Mouse (Mus musculus): ENCODE results near the gene Tmpo. TPM values are rescaled to one million over a fixed set of nuclear protein-coding genes. Genes with fewer than 3 reads are reported as not detected.
A peak's percentile ranks its signal among the peaks of the same experiment; 100 is the strongest.

The Tmpo gene
- polyA plus RNA-seq, 1 experiment from 2014 or later: 139 TPM

DNA sequence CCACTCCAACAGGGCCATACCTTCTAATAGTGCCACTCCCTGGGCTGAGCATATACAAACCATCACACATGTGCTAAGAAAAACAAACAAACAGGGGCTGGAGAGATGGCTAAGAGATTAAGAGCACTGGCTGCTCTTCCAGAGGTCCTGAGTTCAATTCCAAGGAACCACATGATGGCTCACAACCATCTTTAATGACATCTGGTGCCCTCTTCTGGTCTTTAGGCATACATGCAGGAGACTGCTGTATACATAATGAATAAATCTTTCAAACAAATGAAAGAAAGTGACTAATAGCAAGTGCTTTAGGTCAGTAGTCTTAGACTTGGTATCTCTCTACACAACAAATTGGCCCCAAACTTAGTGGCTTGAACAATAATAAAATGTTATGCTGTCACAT, 26.2 kb upstream of the Tmpo start:
- Histone ChIP-seq H3K36me3 (ENCODE audit: control insufficient read depth, insufficient read depth) (no peaks in the 10 kb centered on the region), H3K9ac (replicated peaks; ENCODE audit: low read depth, low read length) (no peak overlapping the region), H3K4me2 (ENCODE audit: low read length) (no peak overlapping the region), H3K27me3 (replicated peaks; ENCODE audit: control insufficient read depth, insufficient read depth, low read length) (no peaks in the 10 kb centered on the region), H3K4me3 (replicated peaks; ENCODE audit: low read length) (no peak overlapping the region), H3K9me3 (ENCODE audit: control insufficient read depth, low read length) (no peaks in the 10 kb centered on the region), H3K27ac (ENCODE audit: low read length) (no peak overlapping the region), H3K4me1 (replicated peaks; ENCODE audit: control insufficient read depth, insufficient read depth, low read length) (no peaks in the 10 kb centered on the region; the same call in 1 of the 2 replicates)
- ATAC-seq: no peak

DNA sequence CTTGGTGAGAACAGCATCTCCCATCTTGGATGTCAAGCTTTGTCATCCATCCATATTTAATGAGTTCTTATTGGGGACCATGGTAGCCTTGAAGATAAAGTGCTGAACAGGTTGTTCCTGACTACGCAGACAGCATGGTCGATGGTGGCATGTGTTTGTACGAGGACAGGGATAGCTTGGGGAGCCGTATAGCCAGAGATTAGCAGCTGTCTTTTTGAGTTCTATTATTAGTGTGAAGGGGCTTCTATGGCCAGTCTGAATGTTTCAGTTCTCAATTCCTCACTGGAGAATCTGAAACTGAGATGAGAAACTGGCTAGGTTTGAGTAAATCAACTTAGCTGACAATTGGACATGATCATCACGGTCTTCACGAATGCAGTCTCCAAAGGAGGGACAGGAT, 24.5 kb upstream of the Tmpo start:
- no peaks in the 10 kb centered on the region for H3K27me3 ChIP-seq (replicated peaks; ENCODE audit: control insufficient read depth, insufficient read depth, low read length)
- H3K27ac ChIP-seq (ENCODE audit: low read length): no peak overlapping the region
- H3K36me3 ChIP-seq (ENCODE audit: control insufficient read depth, insufficient read depth): no peaks in the 10 kb centered on the region
- H3K4me2 ChIP-seq (ENCODE audit: low read length): no peak overlapping the region
- H3K9ac ChIP-seq (replicated peaks; ENCODE audit: low read depth, low read length): no peak overlapping the region
- no peaks in the 10 kb centered on the region for H3K9me3 ChIP-seq (ENCODE audit: control insufficient read depth, low read length)
- 93% methylated on average over 6 of the region's 6 CpGs for WGBS
- H3K4me3 ChIP-seq (replicated peaks; ENCODE audit: low read length): no peak overlapping the region
- no peak for ATAC-seq
- no peaks in the 10 kb centered on the region; the same call in 1 of the 2 replicates for H3K4me1 ChIP-seq (replicated peaks; ENCODE audit: control insufficient read depth, insufficient read depth, low read length)

DNA sequence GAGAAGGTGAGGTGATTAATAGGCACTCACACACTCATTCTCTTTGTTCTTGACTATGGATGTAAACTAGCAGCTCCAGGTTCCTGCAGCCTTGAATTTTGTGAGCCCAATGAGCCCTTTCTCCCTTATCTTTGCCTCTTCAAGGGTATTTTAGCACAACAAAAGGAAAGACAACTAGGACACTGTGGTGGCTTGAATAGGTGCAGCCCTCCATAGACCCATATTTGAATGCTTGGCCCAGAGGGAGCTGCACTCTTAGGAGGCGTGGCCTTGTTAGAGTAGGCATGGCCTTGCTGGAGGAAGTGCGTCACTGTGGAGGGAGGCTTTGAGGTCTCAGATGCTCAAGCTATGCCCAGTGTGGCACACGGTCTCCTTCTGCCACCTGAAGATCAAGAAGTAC, 19.5 kb upstream of the Tmpo start:
- no peak for ATAC-seq
- no peak overlapping the region for H3K4me3 ChIP-seq (replicated peaks; ENCODE audit: low read length)
- no peaks in the 10 kb centered on the region for H3K9me3 ChIP-seq (ENCODE audit: control insufficient read depth, low read length)
- no peaks in the 10 kb centered on the region for H3K4me1 ChIP-seq (replicated peaks; ENCODE audit: control insufficient read depth, insufficient read depth, low read length)
- H3K27ac ChIP-seq (ENCODE audit: low read length): no peak overlapping the region
- no peak overlapping the region for H3K4me2 ChIP-seq (ENCODE audit: low read length)
- H3K27me3 ChIP-seq (replicated peaks; ENCODE audit: control insufficient read depth, insufficient read depth, low read length): no peaks in the 10 kb centered on the region
- no peak overlapping the region for H3K9ac ChIP-seq (replicated peaks; ENCODE audit: low read depth, low read length)
- H3K36me3 ChIP-seq (ENCODE audit: control insufficient read depth, insufficient read depth): no peaks in the 10 kb centered on the region
- 95% methylated on average over 3 of the region's 3 CpGs for WGBS

DNA sequence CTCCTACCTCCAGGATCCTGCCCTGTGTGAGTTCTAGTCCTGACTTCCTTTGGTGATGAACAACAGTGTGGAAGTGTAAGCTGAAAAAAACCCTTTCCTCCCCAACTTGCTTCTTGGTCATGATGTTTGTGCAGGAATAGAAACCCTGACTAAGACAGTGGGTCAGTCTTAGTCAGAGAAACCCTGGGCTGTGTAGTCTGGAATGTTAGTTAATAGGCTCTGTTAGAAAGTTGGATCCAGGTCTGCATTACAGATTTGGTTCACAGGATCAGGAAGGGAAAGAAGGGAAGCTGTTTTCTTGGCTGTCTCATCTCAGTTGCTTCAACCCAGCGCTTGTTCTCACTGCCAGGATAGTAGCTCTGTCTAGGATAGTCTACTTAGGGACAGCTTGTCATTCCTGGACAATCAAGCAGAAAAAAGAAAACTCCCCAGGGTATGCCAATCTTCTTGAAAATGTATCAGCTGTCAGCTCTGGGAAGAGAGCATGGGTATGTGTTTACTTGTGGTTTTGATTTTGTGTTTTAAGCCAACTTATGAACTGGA, 18.2 kb upstream of the Tmpo start:
- no peak for ATAC-seq

DNA sequence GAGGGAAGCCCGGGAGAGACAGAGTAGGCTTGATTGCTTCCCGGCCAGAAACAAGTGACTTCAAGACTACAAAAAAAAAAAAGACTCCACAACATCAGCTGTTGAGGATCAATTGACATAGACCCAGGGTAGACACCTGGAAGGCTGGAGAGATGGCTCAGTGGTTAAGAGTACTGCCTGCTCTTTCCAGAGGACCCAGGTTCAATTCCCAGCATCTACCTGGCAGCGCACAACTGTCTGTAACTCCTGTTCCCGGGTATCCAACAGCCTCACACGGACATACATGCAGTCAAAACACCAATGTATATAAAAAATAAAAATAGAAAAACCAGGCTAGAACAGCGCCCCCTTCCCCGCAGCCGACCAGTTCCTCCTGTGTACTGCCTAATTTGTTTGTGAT, 16.6 kb upstream of the Tmpo start:
- H3K27me3 ChIP-seq (replicated peaks; ENCODE audit: control insufficient read depth, insufficient read depth, low read length): no peaks in the 10 kb centered on the region

More for the DNA sequence above, 18.2 kb upstream of the Tmpo start:
- no peak overlapping the region for H3K27ac ChIP-seq (ENCODE audit: low read length)
- no peaks in the 10 kb centered on the region for H3K27me3 ChIP-seq (replicated peaks; ENCODE audit: control insufficient read depth, insufficient read depth, low read length)
- no peaks in the 10 kb centered on the region for H3K4me1 ChIP-seq (replicated peaks; ENCODE audit: control insufficient read depth, insufficient read depth, low read length)
- 76% methylated on average over 1 of the region's 1 CpGs for WGBS
- no peak overlapping the region for H3K9ac ChIP-seq (replicated peaks; ENCODE audit: low read depth, low read length)
- no peak overlapping the region for H3K4me2 ChIP-seq (ENCODE audit: low read length)
- no peak overlapping the region for H3K4me3 ChIP-seq (replicated peaks; ENCODE audit: low read length)
- H3K36me3 ChIP-seq (ENCODE audit: control insufficient read depth, insufficient read depth): no peaks in the 10 kb centered on the region
- H3K9me3 ChIP-seq (ENCODE audit: control insufficient read depth, low read length): no peaks in the 10 kb centered on the region

DNA sequence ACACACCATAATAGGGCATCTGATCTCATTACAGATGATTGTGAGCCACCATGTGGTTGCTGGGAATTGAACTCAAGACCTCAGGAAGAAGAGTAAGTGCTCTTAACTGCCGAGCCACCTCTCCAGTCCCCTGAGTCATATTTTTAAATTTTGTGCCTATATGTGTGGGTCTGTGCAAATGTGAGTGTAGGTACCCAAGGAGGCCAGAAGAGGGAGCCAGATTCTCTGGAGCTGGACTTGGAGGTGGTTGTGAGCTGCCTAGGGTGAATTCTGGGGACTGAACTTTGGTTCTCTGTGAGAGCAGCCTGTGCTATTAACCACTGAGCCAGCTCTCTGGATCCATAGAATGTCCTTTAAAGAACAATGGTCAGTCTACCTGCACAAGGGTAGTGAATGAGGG, 15.7 kb upstream of the Tmpo start:
- Histone ChIP-seq H3K36me3 (ENCODE audit: control insufficient read depth, insufficient read depth) (no peaks in the 10 kb centered on the region), H3K9ac (replicated peaks; ENCODE audit: low read depth, low read length) (no peak overlapping the region), H3K27me3 (replicated peaks; ENCODE audit: control insufficient read depth, insufficient read depth, low read length) (no peaks in the 10 kb centered on the region), H3K4me3 (replicated peaks; ENCODE audit: low read length) (no peak overlapping the region), H3K9me3 (ENCODE audit: control insufficient read depth, low read length) (no peaks in the 10 kb centered on the region), H3K4me2 (ENCODE audit: low read length) (no peak overlapping the region), H3K4me1 (replicated peaks; ENCODE audit: control insufficient read depth, insufficient read depth, low read length) (no peaks in the 10 kb centered on the region), H3K27ac (ENCODE audit: low read length) (no peak overlapping the region)
- no peak for ATAC-seq
- WGBS: 89% methylated on average over 1 of the region's 1 CpGs

More for the DNA sequence above, 16.6 kb upstream of the Tmpo start:
- Histone ChIP-seq H3K36me3 (ENCODE audit: control insufficient read depth, insufficient read depth) (no peaks in the 10 kb centered on the region), H3K9me3 (ENCODE audit: control insufficient read depth, low read length) (no peaks in the 10 kb centered on the region), H3K4me1 (replicated peaks; ENCODE audit: control insufficient read depth, insufficient read depth, low read length) (no peaks in the 10 kb centered on the region), H3K27ac (ENCODE audit: low read length) (no peak overlapping the region), H3K9ac (replicated peaks; ENCODE audit: low read depth, low read length) (no peak overlapping the region), H3K4me3 (replicated peaks; ENCODE audit: low read length) (no peak overlapping the region), H3K4me2 (ENCODE audit: low read length) (no peak overlapping the region)
- WGBS: 93% methylated on average over 8 of the region's 8 CpGs
- no peak for ATAC-seq

DNA sequence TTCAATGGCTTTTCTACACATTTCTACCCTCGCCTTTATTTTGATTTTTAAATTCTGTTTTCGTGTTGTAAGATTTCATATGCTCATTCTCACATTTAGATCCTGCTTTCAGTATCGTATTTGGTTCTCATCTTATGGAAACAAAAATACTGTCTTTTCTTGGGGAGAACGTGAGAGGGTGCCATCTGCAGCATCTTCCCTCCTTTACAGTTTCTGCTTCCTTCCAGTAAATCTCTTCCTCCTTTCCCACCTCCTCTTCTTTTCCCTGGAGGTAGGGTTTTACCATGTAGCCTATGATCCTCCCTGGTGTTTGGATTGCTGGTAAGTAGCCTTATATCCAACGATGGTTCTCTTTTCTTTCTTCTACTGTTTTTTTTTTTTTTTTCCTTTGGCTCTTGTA, 14.6 kb upstream of the Tmpo start:
- Histone ChIP-seq H3K27ac (ENCODE audit: low read length) (no peak overlapping the region), H3K4me1 (replicated peaks; ENCODE audit: control insufficient read depth, insufficient read depth, low read length) (no peaks in the 10 kb centered on the region), H3K27me3 (replicated peaks; ENCODE audit: control insufficient read depth, insufficient read depth, low read length) (no peaks in the 10 kb centered on the region), H3K4me3 (replicated peaks; ENCODE audit: low read length) (no peak overlapping the region), H3K36me3 (ENCODE audit: control insufficient read depth, insufficient read depth) (no peaks in the 10 kb centered on the region), H3K9me3 (ENCODE audit: control insufficient read depth, low read length) (no peaks in the 10 kb centered on the region), H3K9ac (replicated peaks; ENCODE audit: low read depth, low read length) (no peak overlapping the region), H3K4me2 (ENCODE audit: low read length) (no peak overlapping the region)
- WGBS: 72% methylated on average over 5 of the region's 5 CpGs
- ATAC-seq: no peak

DNA sequence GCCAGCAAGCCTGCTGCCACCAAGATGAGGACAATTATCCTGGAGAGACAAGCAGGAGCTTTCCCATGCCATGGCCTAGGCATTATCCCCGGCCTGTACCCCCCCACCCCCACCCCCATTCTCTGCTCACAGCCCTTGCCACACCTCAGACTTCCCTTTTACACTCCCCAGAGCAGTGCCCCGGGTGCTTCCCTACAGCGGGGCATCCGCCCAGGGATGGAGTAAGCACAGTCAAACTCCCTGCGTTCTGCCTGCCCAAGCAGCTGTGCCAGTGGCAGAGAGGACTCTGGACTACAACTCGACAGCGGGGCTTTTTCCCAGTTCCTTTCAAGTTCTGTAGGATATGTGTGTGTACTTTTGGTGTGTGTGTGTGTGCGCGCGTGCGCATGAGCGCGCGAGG, 14.0 kb upstream of the Tmpo start:
- H3K4me3 ChIP-seq (replicated peaks; ENCODE audit: low read length): no peak overlapping the region
- no peaks in the 10 kb centered on the region for H3K9me3 ChIP-seq (ENCODE audit: control insufficient read depth, low read length)
- no peak overlapping the region for H3K4me2 ChIP-seq (ENCODE audit: low read length)
- no peaks in the 10 kb centered on the region for H3K4me1 ChIP-seq (replicated peaks; ENCODE audit: control insufficient read depth, insufficient read depth, low read length)
- WGBS: 89% methylated on average over 14 of the region's 14 CpGs
- H3K27ac ChIP-seq (ENCODE audit: low read length): no peak overlapping the region
- H3K27me3 ChIP-seq (replicated peaks; ENCODE audit: control insufficient read depth, insufficient read depth, low read length): no peaks in the 10 kb centered on the region
- no peaks in the 10 kb centered on the region for H3K36me3 ChIP-seq (ENCODE audit: control insufficient read depth, insufficient read depth)
- ATAC-seq: no peak
- no peak overlapping the region for H3K9ac ChIP-seq (replicated peaks; ENCODE audit: low read depth, low read length)

DNA sequence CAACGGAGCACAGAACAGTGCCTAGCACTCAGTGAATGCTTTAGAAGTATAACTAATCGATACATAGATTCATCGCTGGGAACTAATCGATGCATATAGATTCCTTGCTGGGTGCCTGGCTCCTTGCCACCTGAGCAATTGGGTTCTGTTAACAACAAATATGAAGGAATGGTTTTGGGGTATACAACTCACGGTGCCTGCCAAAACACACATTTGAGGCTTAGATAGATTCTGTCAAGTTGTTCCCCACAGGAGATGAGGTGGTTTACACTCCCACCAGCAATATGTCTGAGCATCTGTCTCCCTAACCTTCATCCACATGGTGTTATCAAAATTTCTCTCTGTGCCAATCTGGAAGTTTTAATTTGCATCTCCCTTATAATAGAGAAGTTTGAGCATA, 10.7 kb upstream of the Tmpo start:
- ATAC-seq: peak; percentile 77
- WGBS: 65% methylated on average over 5 of the region's 5 CpGs

DNA sequence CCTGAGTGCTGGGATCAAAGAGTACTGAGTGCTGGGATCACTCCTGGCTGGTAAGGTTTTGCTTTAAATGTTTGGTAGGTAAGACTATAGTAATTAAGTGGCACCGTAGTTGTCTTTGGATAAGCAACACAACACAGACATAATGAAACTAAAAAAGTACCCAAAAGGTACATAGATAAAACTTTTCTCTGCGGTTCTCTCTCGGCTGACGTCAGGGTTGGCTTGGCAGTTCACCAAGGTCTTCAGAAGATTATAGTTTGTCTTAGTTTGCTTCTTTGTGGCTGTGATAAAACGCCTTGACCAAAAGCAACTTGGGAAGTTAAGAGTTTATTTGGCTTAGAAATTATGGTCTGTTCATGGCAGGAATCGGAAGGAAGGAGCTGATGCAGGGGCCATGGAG, 8.4 kb upstream of the Tmpo start:
- WGBS: 96% methylated on average over 6 of the region's 6 CpGs
- Histone ChIP-seq H3K4me1 (replicated peaks; ENCODE audit: control insufficient read depth, insufficient read depth, low read length) (peaks cover 10% of the 10 kb centered on the region), H3K4me2 (ENCODE audit: low read length) (no peak overlapping the region), H3K36me3 (ENCODE audit: control insufficient read depth, insufficient read depth) (no peaks in the 10 kb centered on the region), H3K4me3 (replicated peaks; ENCODE audit: low read length) (no peak overlapping the region), H3K9me3 (ENCODE audit: control insufficient read depth, low read length) (no peaks in the 10 kb centered on the region), H3K27ac (ENCODE audit: low read length) (no peak overlapping the region), H3K27me3 (replicated peaks; ENCODE audit: control insufficient read depth, insufficient read depth, low read length) (no peaks in the 10 kb centered on the region), H3K9ac (replicated peaks; ENCODE audit: low read depth, low read length) (no peak overlapping the region)
- ATAC-seq: no peak

More for the DNA sequence above, 10.7 kb upstream of the Tmpo start:
- H3K9me3 ChIP-seq (ENCODE audit: control insufficient read depth, low read length): no peaks in the 10 kb centered on the region
- no peaks in the 10 kb centered on the region for H3K36me3 ChIP-seq (ENCODE audit: control insufficient read depth, insufficient read depth)
- peaks cover 9% of the 10 kb centered on the region for H3K4me1 ChIP-seq (replicated peaks; ENCODE audit: control insufficient read depth, insufficient read depth, low read length)
- H3K4me2 ChIP-seq (ENCODE audit: low read length): no peak overlapping the region
- no peak overlapping the region for H3K4me3 ChIP-seq (replicated peaks; ENCODE audit: low read length)
- H3K27ac ChIP-seq (ENCODE audit: low read length): no peak overlapping the region
- no peaks in the 10 kb centered on the region for H3K27me3 ChIP-seq (replicated peaks; ENCODE audit: control insufficient read depth, insufficient read depth, low read length)
- no peak overlapping the region for H3K9ac ChIP-seq (replicated peaks; ENCODE audit: low read depth, low read length)

Data from forebrain, embryonic 16.5 days (tissue).